Mouse (Mus musculus) kidney, adult 9 months (tissue): ENCODE data around the gene Taar6.

Experiments
- DNase-seq: peaks from one replicate; pipeline ENCODE4 v3.0.0; 2022

Gene Taar6

DNA sequence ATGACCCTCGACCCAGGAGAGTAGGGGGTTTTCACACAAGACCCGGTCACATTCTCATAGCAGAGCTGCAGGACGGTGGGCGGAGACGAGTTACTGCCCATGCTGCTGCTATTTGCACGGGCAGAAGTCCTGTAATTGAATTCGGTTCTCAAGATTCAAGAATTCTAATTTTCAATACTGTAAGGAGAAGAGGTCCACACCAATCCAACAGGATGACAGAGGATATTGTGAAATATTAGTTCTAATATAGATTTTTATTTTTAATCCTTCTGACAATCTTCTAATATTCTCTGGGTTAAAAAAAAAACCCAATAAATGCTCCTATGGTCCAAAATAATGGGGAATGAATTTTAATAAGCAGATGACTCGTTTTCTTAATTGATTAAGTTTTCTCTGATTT, at the start of gene Taar6:
Gene Taar6 (minus strand): TSS at position 101 of the 400 bp plus-strand sequence.
- no peak for DNase-seq

GRCm38 (mm10) chr10:24031347-24031746, 45.9 kb upstream of the Taar6 start:
- no peak for DNase-seq

- no peak for DNase-seq
Observed at GRCm38 (mm10) chr10:24026922-24027321, 41.5 kb upstream of the Taar6 start, which contains the start of gene Taar7d. Gene Taar7d (plus strand): TSS chr10:24027222.

DNA sequence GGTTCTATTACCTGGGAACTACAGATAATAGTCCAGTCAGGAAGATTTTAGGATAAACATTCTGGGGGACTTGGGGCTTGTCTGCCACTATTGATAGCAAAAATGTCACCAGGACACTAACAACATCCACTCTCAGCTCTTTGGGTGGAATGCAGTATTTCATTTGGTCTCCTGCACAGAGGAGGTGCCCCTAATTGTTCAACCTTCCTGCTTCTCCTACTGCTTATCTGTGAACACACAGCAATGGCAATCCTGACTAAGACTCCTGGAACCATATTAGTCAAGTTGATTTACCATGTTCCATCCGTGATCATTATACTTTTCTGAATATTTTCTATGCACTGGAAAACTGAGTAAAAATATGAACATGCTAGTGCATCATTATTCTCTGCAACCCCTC, 22.7 kb upstream of the Taar6 start:
- no peak for DNase-seq

- no peak for DNase-seq
Observed at GRCm38 (mm10) chr10:24007034-24007433, 21.6 kb upstream of the Taar6 start.

DNA sequence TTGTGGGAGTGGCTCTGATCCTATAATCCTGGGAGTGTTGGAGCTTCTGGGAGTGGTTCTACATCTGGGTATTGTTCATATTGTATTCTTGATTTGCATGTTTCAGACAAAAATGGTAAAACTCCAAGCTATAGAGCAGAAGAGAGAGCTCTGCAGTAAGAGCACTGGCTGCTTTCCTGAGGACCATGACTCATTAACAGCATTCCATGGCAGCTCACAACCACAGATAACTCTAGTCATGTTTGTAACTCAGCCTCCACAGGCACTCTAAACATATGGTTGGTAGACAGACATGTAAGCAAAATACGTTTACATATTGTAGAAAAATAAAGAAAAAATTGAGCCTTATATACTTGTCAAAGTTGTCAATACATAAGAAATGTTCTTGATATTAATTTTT, 21.0 kb upstream of the Taar6 start:
- DNase-seq: no peak

DNA sequence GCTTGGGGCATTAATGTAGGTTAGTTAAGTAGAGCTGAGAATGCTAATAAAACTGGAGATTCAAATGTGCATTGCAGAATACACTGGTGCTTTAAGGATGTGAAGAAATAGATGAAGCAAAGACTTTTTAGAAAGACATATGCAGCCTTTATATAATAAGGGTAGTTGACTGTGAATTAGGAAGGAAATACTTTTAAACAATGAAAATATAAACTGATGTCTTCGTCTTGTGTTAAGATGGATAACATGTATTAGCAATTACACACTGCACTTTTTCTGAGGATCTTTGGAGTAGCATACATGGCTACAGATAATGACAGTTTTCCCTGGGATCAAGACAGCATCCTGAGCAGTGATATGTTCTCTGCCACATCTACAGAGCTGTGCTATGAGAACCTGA, 14.2 kb upstream of the Taar6 start, which contains the start of gene Taar7b:
Gene Taar7b (plus strand): TSS at position 301 of the 400 bp plus-strand sequence.
- no peak for DNase-seq

DNA sequence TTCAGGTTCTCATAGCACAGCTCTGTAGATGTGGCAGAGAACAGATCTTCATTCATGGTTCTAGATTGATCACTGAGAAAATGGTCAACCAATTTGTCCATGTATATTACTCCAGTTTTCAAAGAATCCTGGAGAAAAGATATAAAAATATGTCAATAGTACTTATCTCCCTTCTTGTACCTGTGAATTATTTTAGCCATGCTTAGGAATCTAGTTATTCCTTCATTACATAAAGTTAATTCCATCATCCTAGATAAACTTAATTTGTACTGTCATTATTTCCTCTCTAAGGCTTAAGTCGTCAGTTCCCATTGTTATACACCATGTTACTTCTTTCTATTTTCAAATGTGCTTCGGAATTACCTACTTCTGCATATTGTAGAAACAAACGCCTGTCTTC, 7.9 kb upstream of the Taar6 start, which contains the start of gene Taar7a:
Gene Taar7a (minus strand): TSS at position 101 of the 400 bp plus-strand sequence.
- DNase-seq: no peak

DNA sequence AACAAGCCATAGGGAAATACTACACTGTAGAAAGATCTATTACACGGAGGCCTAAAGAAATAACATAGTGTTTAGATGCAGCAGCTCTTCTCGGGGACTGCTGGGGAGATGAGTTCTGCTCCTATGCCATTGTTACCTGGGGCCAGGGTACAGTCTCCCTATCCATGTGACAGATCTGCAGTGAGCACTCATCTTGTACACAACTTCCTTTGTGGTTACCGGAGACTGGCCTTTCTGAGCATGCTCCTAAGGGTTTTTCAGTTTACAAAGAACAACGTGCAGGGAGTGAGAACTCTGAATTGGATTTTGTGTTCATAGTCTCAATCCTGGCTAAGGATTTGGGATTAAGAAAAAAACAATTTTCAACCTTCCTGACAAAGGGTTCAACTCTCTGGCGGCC, 973 bp upstream of the Taar6 start:
- no peak for DNase-seq

- peak; percentile 80 for DNase-seq
Observed at GRCm38 (mm10) chr10:23978901-23979705, 6.3 kb downstream of the Taar6 start.

GRCm38 (mm10) chr10:23977958-23978357, 7.5 kb downstream of the Taar6 start:
- no peak for DNase-seq

GRCm38 (mm10) chr10:23971256-23971655, 14.2 kb downstream of the Taar6 start:
- DNase-seq: no peak

DNA sequence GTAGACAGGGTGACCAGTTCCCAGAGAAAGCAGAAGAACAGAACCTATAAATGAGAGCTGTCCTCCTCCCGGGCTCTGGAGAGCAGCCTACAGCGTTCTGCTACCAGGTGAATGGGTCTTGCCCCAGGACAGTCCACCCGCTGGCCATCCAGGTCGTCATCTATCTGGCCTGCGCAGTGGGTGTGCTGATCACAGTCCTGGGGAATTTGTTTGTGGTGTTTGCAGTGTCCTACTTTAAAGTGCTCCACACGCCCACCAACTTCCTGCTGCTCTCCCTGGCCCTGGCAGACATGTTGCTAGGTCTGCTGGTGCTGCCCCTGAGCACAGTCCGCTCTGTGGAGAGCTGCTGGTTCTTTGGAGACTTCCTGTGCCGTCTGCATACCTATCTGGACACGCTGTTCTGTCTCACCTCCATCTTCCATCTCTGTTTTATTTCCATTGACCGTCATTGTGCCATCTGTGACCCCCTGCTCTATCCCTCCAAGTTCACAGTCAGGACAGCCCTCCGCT, 14.7 kb downstream of the Taar6 start, which contains the start of gene Taar5:
Gene Taar5 (plus strand): TSS at position 51 of the 510 bp plus-strand sequence.
- DNase-seq: no peak

- DNase-seq: no peak
Observed at GRCm38 (mm10) chr10:23964921-23965610, 20.4 kb downstream of the Taar6 start.

DNA sequence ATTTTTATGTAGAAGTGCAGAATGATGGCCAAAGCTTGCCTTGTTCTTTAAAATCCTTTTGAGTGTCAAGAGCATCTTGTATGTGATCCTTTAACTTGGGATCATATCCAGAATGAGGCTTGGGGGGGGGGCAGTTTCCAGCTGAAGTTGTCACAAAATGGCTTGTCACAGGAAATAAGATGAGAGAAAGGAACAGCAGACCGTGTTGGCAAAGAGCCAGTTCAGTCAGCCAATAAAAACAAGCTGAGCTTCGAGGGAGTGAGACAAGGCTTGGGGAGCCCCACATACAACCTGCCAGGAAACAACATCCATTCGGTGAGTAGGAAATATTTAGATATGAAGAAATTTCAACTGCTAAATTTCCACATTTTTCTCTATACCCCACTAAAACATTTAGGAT, 22.0 kb downstream of the Taar6 start:
- no peak for DNase-seq

GRCm38 (mm10) chr10:23960444-23960915, 25.0 kb downstream of the Taar6 start, which contains the start of gene Taar4:
Gene Taar4 (plus strand): TSS chr10:23960494.
- no peak for DNase-seq

- DNase-seq: peak; percentile 71
Observed at GRCm38 (mm10) chr10:23959071-23959470, 26.4 kb downstream of the Taar6 start.

DNA sequence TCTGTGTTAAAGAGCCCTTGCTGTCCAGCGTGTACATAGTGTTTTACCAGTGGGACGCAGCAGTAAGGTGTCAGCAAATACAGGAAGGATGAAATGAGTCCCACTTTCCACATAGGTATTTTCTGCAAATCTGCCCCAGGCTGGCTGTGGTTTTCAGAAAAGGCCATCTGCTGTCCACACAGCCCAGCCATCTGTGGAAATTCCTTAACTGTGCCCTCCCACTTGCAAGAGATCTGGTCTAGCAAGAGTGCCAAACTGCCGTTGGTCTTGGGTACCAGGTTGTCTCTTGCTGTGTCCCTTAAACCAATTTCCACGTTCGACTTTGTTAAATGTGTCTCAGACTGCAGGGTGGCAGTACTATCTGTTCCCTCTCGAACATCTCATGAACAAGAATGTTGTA, 33.7 kb downstream of the Taar6 start:
- no peak for DNase-seq

GRCm38 (mm10) chr10:23949508-23950005, 35.9 kb downstream of the Taar6 start, which contains the start of gene Taar3:
Gene Taar3 (plus strand): TSS chr10:23949558.
- no peak for DNase-seq

DNA sequence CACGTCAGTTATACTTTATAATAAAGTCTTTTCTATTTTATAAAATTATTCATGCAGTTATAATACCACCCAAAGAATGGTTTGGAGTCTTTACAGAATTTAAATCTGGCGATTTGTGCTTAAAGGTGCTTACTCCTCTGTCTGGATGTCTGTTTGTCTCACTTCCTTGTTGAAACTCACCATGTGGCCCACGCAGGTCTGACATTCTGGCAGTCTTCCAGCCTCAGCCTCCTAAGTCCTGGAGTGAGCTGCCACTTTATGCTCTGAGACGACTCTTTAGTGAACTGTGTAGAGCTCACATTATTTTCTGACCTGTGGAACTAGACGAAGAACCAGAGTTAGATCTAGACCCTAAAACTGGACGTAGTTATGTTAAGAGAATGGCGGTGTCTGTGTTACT, 37.4 kb downstream of the Taar6 start:
- no peak for DNase-seq

GRCm38 (mm10) chr10:23942465-23942864, 43.0 kb downstream of the Taar6 start:
- peak; percentile 6 for DNase-seq

GRCm38 (mm10) chr10:23938312-23938711, 47.1 kb downstream of the Taar6 start, which contains the start of gene Taar2:
Gene Taar2 (plus strand): TSS chr10:23938572.
- DNase-seq: no peak

DNA sequence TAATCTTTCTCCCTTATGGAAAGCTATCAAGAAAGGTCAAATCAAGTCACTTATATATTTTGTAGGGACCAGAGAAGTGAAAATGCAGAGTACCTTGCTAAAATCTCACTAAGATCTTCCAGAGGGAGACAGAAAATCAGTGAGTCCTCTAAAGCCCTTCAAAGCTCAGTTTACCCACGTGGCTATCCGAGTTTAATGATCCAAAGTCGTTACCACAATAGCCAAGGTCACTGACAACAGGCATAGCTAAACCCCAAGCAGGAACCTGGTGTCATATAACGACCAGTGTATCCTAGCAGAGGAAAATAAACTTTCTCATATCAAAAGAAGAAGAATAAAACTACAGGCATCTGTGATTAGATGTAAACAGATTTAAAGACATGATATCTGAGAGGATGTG, 47.8 kb downstream of the Taar6 start:
- DNase-seq: no peak
